Mouse (Mus musculus): Measurements from ENCODE around the gene Satb1.

Gene Satb1

GRCm38 (mm10) chr17:51832900-51833577 lies at the start of gene Satb1:
Satb1 (minus strand) TSS chr17:51833290.
- peak; percentile 49 for DNase-seq

GRCm38 (mm10) chr17:51882566-51882965 lies 49.5 kb upstream of the Satb1 start:
- DNase-seq = no peak

GRCm38 (mm10) chr17:51880895-51881622 lies 48.0 kb upstream of the Satb1 start:
- no peak for DNase-seq

- no peak for DNase-seq
Measured at GRCm38 (mm10) chr17:51880221-51880620, 47.1 kb upstream of the Satb1 start.

- DNase-seq = no peak
Measured at GRCm38 (mm10) chr17:51879736-51880135, 46.6 kb upstream of the Satb1 start.

GRCm38 (mm10) chr17:51879171-51879570 lies 46.1 kb upstream of the Satb1 start:
- DNase-seq = no peak

GRCm38 (mm10) chr17:51876471-51876870 lies 43.4 kb upstream of the Satb1 start:
- no peak for DNase-seq

GRCm38 (mm10) chr17:51857616-51858015 lies 24.5 kb upstream of the Satb1 start:
- no peak for DNase-seq

- DNase-seq = no peak
Measured at GRCm38 (mm10) chr17:51856332-51856731, 23.2 kb upstream of the Satb1 start.

GRCm38 (mm10) chr17:51855261-51855660 lies 22.2 kb upstream of the Satb1 start:
- no peak for DNase-seq

- DNase-seq = no peak
Measured at GRCm38 (mm10) chr17:51853952-51854351, 20.9 kb upstream of the Satb1 start.

GRCm38 (mm10) chr17:51840596-51840995 lies 7.5 kb upstream of the Satb1 start:
- DNase-seq = no peak

- no peak for DNase-seq
Measured at GRCm38 (mm10) chr17:51839484-51839883, 6.4 kb upstream of the Satb1 start.

- no peak for DNase-seq
Measured at GRCm38 (mm10) chr17:51836901-51837300, 3.8 kb upstream of the Satb1 start.

- no peak for DNase-seq
Measured at GRCm38 (mm10) chr17:51836243-51836642, 3.2 kb upstream of the Satb1 start.

GRCm38 (mm10) chr17:51833578-51834361 lies 680 bp upstream of the Satb1 start:
- no peak for DNase-seq

- peak; percentile 5 for DNase-seq
Measured at GRCm38 (mm10) chr17:51832421-51832875, 642 bp downstream of the Satb1 start.

GRCm38 (mm10) chr17:51831702-51832420 lies 1.2 kb downstream of the Satb1 start:
- DNase-seq = peak; percentile 3

- no peak for DNase-seq
Measured at GRCm38 (mm10) chr17:51831121-51831701, 1.9 kb downstream of the Satb1 start.

GRCm38 (mm10) chr17:51829436-51829835 lies 3.7 kb downstream of the Satb1 start:
- no peak for DNase-seq

- DNase-seq = no peak
Measured at GRCm38 (mm10) chr17:51827922-51828410, 5.1 kb downstream of the Satb1 start.

GRCm38 (mm10) chr17:51826461-51826860 lies 6.6 kb downstream of the Satb1 start:
- DNase-seq = no peak
